Mouse (Mus musculus) limb, embryonic 10.5 days (tissue): ENCODE measurements around the gene Hist1h4f. TPM values are rescaled to one million over a fixed set of nuclear protein-coding genes. Genes with fewer than 3 reads are reported as not detected.

Experiments used
- DNase-seq: peaks from one replicate; pipeline ENCODE4 v3.0.0-alpha.2; 2017; ENCODE audit warnings: low spot score
- H3K27ac ChIP-seq: fragments of 300-500 bp; sonication (generic); 2 replicates; pipeline ENCODE4 v1.5.1; 2016; ENCODE audit warnings: mild to moderate bottlenecking
- H3K27me3 ChIP-seq: fragments of 300-500 bp; sonication (generic); 2 replicates; pipeline ENCODE4 v1.6.1; 2016; ENCODE audit warnings: low read depth, mild to moderate bottlenecking; ENCODE audit not compliant: poor library complexity, severe bottlenecking
- H3K36me3 ChIP-seq: fragments of 300-500 bp; sonication (generic); 2 replicates; pipeline ENCODE4 v1.6.1; 2016; ENCODE audit warnings: mild to moderate bottlenecking, moderate library complexity
- H3K4me1 ChIP-seq: fragments of 300-500 bp; sonication (generic); 2 replicates; pipeline ENCODE4 v1.6.1; 2016
- H3K4me3 ChIP-seq: fragments of 300-500 bp; sonication (generic); 2 replicates; pipeline ENCODE4 v1.5.1; 2016; ENCODE audit warnings: mild to moderate bottlenecking, moderate library complexity
- H3K9me3 ChIP-seq: fragments of 300-500 bp; sonication (generic); replicated peaks from 2 replicates; pipeline ENCODE4 v1.6.1; 2016; ENCODE audit warnings: mild to moderate bottlenecking
- WGBS: fragments of 180-500 bp; shearing (Covaris S2); methylation state at CpG from one replicate; pipeline ENCODE4 v1.1.7; 2016; 5-methylcytosine and 5-hydroxymethylcytosine counted together
- polyA plus RNA-seq: library from polyadenylated mRNA; unstranded; fragments of >200 nt; fragmentation: Nextera tagmentation; extraction: Ambion mirVana; gene quantifications from 2 replicates; pipeline ENCODE4 v1.2.1, GENCODE M21; 2016

Hist1h4f gene
- polyA plus RNA-seq, 1 experiment from 2014 or later, result 1.3 TPM

DNA sequence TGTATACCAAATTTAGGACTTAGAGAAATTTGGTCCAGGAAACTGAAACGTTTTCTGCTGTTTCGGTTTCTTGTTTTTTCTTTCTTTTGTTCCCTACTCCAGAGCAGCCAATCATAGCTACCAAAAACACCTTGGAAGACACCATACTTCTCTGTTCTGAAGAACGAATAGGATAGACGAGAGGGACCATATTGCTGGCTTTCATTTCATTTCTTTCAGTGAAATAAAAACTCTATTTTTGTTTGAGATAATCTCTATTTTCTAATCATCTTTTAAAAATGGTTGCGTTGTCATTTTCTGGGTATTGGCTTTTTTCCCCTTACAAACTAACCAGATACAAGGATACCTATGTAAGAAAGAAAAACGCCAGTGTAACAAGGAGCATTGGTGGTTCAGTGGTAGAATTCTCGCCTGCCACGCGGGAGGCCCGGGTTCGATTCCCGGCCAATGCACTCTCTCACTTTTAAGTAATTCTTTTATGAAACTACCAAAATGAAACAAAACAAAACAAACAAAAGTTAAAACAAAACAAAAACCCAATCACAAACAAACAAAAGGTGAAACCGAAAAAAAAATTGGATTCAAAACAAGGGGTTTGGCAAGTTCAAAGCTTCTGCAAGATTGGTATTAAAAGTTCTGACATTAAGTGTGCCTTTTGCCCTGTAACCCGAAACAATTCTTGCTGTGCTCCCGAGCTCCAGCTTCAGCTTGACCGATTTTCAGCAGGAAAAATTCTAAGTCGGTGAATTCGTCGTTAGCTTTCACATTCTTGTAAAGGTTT lies 34.4 kb downstream of the Hist1h4f start:
- H3K4me3 ChIP-seq, result peak overlapping the region; percentile 51
- no peaks in the 10 kb centered on the region for H3K27me3 ChIP-seq
- H3K36me3 ChIP-seq, result no peaks in the 10 kb centered on the region
- no peaks in the 10 kb centered on the region for H3K9me3 ChIP-seq
- peak overlapping the region; percentile 72 for H3K27ac ChIP-seq
- WGBS, result under 1% methylated on average over 19 of the region's 19 CpGs
- DNase-seq, result no peak
- peaks cover 5% of the 10 kb centered on the region for H3K4me1 ChIP-seq

- peak overlapping the region; percentile 51 for H3K4me3 ChIP-seq
- 52% methylated on average over 15 of the region's 15 CpGs for WGBS
- no peaks in the 10 kb centered on the region for H3K9me3 ChIP-seq
- no peaks in the 10 kb centered on the region for H3K36me3 ChIP-seq
- DNase-seq, result no peak
- H3K4me1 ChIP-seq, result peaks cover 5% of the 10 kb centered on the region
- peak overlapping the region; percentile 72 for H3K27ac ChIP-seq
- H3K27me3 ChIP-seq, result no peaks in the 10 kb centered on the region
Observed at GRCm38 (mm10) chr13:23515826-23516620, 35.4 kb downstream of the Hist1h4f start.

GRCm38 (mm10) chr13:23515281-23515680 lies 36.2 kb downstream of the Hist1h4f start:
- H3K4me3 ChIP-seq, result no peak overlapping the region
- DNase-seq, result no peak
- H3K4me1 ChIP-seq, result peaks cover 10% of the 10 kb centered on the region
- H3K27ac ChIP-seq, result no peak overlapping the region
- H3K9me3 ChIP-seq, result no peaks in the 10 kb centered on the region
- WGBS, result 78% methylated on average over 5 of the region's 5 CpGs
- H3K36me3 ChIP-seq, result no peaks in the 10 kb centered on the region
- H3K27me3 ChIP-seq, result no peaks in the 10 kb centered on the region

DNA sequence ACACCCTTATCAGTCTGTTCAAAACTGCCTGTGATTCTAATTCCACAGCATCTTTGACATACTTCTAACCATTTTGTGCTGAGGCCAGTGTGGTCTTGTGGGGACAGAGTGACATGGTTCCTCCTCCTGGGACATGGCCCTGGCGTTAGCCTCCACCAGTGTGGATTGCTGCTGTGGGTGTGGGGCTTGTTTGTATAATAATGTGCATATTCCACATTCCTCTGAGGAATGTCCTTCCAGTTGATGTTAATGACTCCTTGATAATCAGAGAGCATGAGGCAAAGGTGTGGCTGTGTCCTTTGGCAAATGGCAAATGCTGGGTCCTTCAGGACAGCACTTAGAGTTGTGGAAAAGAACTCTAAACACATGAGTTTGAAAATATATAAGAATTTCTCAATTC lies 37.9 kb downstream of the Hist1h4f start:
- peaks cover 20% of the 10 kb centered on the region for H3K4me1 ChIP-seq
- H3K27me3 ChIP-seq, result no peaks in the 10 kb centered on the region
- H3K4me3 ChIP-seq, result no peak overlapping the region
- 92% methylated on average over 1 of the region's 1 CpGs for WGBS
- H3K36me3 ChIP-seq, result no peaks in the 10 kb centered on the region
- no peaks in the 10 kb centered on the region for H3K9me3 ChIP-seq
- DNase-seq, result no peak
- H3K27ac ChIP-seq, result no peak overlapping the region

DNA sequence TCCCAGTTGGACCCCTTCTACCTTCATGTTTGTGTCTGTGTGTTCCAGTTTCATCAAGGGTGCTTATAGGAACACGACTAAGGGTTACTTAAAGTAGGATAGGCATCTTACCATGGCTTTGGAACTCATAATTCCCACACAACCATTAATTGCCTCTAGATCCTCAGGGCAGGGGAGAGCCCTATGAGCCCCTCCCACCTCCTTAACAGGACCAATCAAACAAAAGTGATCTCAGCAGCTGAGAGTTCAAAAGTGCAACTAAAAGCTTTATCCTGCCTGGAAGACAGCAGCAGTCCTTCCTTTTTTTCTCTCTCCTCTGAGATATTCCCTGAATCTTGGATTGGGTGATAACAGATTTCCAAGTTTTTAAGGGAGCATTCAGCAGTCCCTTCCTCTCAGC lies 41.3 kb downstream of the Hist1h4f start:
- 37% methylated on average over 1 of the region's 1 CpGs for WGBS
- no peak overlapping the region for H3K4me3 ChIP-seq
- no peak for DNase-seq

DNA sequence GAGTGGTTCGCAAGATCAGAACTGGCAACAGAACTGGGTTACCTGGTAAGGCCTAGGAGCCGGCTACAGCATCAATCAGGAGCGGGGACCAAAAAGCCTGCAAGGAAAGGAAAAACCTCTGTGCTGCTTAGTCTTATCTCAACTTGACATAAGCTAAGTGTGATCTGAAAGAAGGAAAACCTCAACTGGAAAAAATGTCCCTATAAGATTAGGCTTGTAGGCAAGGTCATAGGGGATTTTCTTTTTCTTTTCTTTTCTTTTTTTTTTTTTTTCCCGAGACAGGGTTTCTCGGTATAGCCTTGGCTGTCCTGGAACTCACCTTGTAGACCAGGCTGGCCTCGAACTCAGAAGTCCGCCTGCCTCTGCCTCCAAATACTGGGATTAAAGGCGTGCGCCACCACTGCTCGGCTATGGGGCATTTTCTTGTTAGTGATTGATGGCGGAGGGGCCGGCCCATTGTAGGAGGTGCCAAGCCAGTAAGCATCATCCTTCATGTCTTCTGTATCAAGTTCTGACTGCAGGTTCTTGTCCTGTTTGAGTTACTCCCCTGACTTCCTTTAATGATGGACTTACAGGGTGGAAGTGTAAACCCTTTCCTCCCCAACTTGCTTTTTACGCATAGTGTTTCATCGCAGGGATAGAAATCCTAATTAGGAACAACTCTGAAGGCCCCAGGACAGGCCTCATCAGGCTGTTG lies 44.5 kb downstream of the Hist1h4f start:
- peaks cover 48% of the 10 kb centered on the region for H3K4me1 ChIP-seq
- no peaks in the 10 kb centered on the region for H3K36me3 ChIP-seq
- WGBS, result 8% methylated on average over 14 of the region's 14 CpGs
- no peak overlapping the region; the same call in 1 of the 2 replicates for H3K27ac ChIP-seq
- no peaks in the 10 kb centered on the region for H3K27me3 ChIP-seq
- peak; percentile 63 for DNase-seq
- H3K4me3 ChIP-seq, result peak overlapping the region; percentile 58
- H3K9me3 ChIP-seq, result no peaks in the 10 kb centered on the region

More for the DNA sequence above, 41.3 kb downstream of the Hist1h4f start:
- no peaks in the 10 kb centered on the region for H3K36me3 ChIP-seq
- H3K9me3 ChIP-seq, result no peaks in the 10 kb centered on the region
- no peaks in the 10 kb centered on the region for H3K27me3 ChIP-seq
- H3K4me1 ChIP-seq, result peaks cover 37% of the 10 kb centered on the region
- no peak overlapping the region for H3K27ac ChIP-seq

DNA sequence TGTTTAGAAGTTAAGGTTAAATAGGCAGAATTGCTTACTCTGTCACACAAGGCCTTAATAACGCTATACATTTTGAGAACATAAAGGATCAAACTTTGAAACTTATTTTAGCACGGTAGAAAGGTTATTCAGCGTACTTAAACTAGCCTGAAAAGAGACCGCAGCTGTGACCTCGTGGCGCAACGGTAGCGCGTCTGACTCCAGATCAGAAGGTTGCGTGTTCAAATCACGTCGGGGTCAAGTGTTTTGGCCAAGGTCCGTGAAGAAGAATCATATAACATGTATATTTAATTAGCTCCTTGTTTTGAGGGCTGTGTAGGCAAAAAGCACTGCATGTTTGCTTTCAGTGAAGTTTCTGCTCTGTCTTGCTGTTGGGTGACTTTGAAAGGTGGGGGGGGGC lies 45.1 kb downstream of the Hist1h4f start:
- H3K27me3 ChIP-seq, result no peaks in the 10 kb centered on the region
- WGBS, result under 1% methylated on average over 13 of the region's 13 CpGs
- H3K4me1 ChIP-seq, result peaks cover 54% of the 10 kb centered on the region
- DNase-seq, result peak; percentile 77
- H3K27ac ChIP-seq, result no peak overlapping the region
- no peaks in the 10 kb centered on the region for H3K36me3 ChIP-seq
- no peaks in the 10 kb centered on the region for H3K9me3 ChIP-seq
- peak overlapping the region; percentile 58 for H3K4me3 ChIP-seq

DNA sequence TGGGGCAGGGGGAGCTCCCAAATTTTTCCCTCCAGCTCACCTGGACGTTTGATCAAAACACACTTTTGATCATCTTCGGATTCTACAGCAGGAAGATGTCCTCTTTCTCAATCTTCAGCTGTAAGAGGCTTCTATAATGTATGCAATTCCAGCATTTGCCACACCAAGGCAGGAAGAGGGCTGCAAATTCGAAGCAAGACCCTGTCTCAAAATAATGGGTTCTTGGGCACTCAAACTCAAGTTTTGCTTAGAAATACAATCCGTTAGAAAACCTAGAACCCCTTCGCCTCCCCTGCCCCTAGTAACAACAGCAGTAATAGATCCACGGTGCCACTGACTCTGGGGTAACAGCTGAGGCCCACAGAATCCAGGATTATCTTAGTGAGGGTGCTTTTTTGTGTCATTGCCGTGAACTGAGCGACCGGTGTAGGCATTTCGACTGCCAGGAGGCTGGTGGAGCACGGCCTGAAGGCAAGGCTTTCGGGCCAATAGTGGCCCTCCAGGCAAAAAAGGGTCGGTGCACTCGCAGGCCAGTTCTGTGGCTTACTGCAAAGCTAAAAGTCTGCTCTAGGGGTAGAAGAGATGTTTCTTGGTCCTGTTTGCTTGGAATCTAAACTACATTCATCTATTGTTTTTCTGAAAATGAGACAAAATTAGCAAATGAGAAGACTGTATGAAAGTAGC lies 45.6 kb downstream of the Hist1h4f start:
- H3K4me1 ChIP-seq, result peaks cover 56% of the 10 kb centered on the region
- no peaks in the 10 kb centered on the region for H3K36me3 ChIP-seq
- peak overlapping the region; percentile 58 for H3K4me3 ChIP-seq
- WGBS, result 3% methylated on average over 14 of the region's 14 CpGs
- H3K27me3 ChIP-seq, result no peaks in the 10 kb centered on the region
- peak overlapping the region; percentile 74 for H3K27ac ChIP-seq
- DNase-seq, result peak; percentile 65
- H3K9me3 ChIP-seq, result no peaks in the 10 kb centered on the region

GRCm38 (mm10) chr13:23503797-23504196 lies 47.7 kb downstream of the Hist1h4f start:
- peak; percentile 71 for DNase-seq
- Histone ChIP-seq H3K9me3 (no peaks in the 10 kb centered on the region), H3K27me3 (no peaks in the 10 kb centered on the region), H3K4me3 (peak overlapping the region; percentile 34), H3K36me3 (no peaks in the 10 kb centered on the region), H3K4me1 (peaks cover 52% of the 10 kb centered on the region), H3K27ac (no peak overlapping the region)
- WGBS, result under 1% methylated on average over 9 of the region's 9 CpGs

DNA sequence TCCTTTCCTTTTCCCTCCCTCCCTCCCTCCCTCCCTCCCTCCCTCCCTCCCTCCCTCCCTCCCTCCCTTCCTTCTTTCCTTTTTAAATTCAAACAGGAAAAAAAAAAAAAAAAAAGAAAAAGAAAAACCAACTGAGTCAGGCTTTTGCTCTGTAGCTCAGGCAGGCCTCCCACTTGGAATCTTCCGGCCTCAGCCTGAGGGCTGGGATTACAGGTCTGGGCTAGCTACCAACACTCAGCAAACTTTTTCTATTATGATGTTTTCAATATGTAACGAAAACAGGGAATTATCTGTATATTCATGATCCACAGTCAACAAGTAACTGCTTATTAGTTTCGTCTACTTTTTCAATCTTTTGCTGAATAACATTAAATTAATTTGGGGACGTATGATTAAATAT lies 48.5 kb downstream of the Hist1h4f start:
- H3K4me3 ChIP-seq, result no peak overlapping the region
- WGBS, result 47% methylated on average over 4 of the region's 4 CpGs
- peaks cover 53% of the 10 kb centered on the region for H3K4me1 ChIP-seq
- no peaks in the 10 kb centered on the region for H3K9me3 ChIP-seq
- H3K27ac ChIP-seq, result no peak overlapping the region
- H3K36me3 ChIP-seq, result no peaks in the 10 kb centered on the region
- no peak for DNase-seq
- H3K27me3 ChIP-seq, result no peaks in the 10 kb centered on the region

GRCm38 (mm10) chr13:23502031-23502567 lies 49.3 kb downstream of the Hist1h4f start:
- Histone ChIP-seq H3K27me3 (no peaks in the 10 kb centered on the region), H3K27ac (no peak overlapping the region), H3K4me1 (peaks cover 55% of the 10 kb centered on the region), H3K9me3 (no peaks in the 10 kb centered on the region), H3K36me3 (no peaks in the 10 kb centered on the region), H3K4me3 (peak overlapping the region; percentile 44)
- DNase-seq, result no peak
- WGBS, result 38% methylated on average over 9 of the region's 9 CpGs

GRCm38 (mm10) chr13:23501511-23501910 lies 49.9 kb downstream of the Hist1h4f start:
- WGBS, result 26% methylated on average over 5 of the region's 5 CpGs
- Histone ChIP-seq H3K4me1 (peaks cover 57% of the 10 kb centered on the region), H3K27ac (no peak overlapping the region), H3K36me3 (no peaks in the 10 kb centered on the region), H3K9me3 (no peaks in the 10 kb centered on the region), H3K4me3 (peak overlapping the region; percentile 44), H3K27me3 (no peaks in the 10 kb centered on the region)
- no peak for DNase-seq
